Mouse (Mus musculus): ENCODE measurements around the gene Zfp786. TPM values are rescaled to one million over a fixed set of nuclear protein-coding genes. Genes with fewer than 3 reads are reported as not detected.
A peak's percentile ranks its signal among the peaks of the same experiment; 100 is the strongest.

Zfp786 gene
- total RNA-seq, 2 experiments from 2014 or later, result 0.42 to 1.2 TPM

DNA sequence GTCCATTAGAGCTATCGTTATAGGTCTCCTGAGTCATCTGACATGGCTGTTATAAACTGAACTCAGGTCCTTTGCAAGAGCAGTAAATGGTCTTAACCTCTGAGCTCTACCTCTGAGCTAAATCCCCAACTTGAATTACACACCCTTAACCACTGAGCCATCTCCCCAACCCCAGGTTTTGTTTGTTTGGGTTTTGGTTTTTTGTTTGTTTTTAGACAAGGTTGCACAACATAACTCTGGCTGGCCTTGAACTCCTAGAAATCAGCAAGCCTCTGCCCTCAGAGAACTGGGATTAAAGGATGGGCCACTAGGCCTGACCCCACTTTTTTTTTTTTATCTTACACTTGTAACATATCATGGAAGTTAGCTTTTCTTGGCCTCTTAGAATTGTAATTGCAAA is 14.5 kb downstream of the Zfp786 start:
- no peak for TF ChIP-seq CTCF (IDR thresholded peaks at IDR 0.05)
- no peak for DNase-seq
- H3K27ac ChIP-seq, result no peak overlapping the region
- intact Hi-C loops (cut with DNase I), result no loop called here
- H3K4me3 ChIP-seq, result no peak overlapping the region

DNA sequence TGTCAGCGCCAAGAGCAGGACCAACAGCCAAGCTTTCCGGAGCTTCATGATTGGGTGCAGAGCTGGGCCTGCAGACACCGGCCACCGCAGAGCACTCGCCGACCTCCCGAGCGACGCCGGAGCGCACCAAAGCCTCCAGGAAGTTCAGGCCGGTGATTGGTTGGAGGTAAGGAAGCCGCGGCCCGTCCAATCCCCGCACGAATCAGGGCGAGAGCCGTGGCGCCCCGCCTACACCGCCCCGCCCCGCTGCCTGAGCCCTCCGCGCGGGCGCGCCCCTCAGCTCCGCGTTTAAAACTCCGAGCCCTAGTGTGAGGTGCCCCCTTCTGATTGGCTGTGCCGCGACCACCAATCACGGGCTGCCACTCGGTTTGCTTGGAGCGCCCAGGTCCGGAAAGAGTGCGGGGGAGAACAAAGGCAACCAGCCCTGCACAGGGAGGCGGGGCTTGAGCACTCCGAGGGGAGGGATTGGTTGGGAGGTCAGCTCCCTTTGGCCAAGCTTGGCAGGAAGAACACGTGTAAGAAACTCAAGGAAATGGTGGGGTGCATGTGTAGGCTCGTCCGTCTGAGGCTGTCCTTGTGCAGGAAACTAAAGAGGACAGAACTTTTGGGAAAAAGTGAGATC is 17.3 kb downstream of the Zfp786 start, which contains the start of gene Pdia4:
Pdia4 (minus strand) TSS at position 174 of the 622 bp plus-strand sequence.
- TF ChIP-seq CTCF (IDR thresholded peaks at IDR 0.05), result no peak
- Histone ChIP-seq H3K27ac (peak within 1 kb of the TSS; percentile 87), H3K4me3 (peak within 1 kb of the TSS; percentile 73)
- DNase-seq, result peak; percentile 99
- intact Hi-C loops (cut with DNase I), result loop anchor here (2.0 kb wide), 1 partner anchor 17 kb away; the partner anchor contains the start of gene Zfp786

DNA sequence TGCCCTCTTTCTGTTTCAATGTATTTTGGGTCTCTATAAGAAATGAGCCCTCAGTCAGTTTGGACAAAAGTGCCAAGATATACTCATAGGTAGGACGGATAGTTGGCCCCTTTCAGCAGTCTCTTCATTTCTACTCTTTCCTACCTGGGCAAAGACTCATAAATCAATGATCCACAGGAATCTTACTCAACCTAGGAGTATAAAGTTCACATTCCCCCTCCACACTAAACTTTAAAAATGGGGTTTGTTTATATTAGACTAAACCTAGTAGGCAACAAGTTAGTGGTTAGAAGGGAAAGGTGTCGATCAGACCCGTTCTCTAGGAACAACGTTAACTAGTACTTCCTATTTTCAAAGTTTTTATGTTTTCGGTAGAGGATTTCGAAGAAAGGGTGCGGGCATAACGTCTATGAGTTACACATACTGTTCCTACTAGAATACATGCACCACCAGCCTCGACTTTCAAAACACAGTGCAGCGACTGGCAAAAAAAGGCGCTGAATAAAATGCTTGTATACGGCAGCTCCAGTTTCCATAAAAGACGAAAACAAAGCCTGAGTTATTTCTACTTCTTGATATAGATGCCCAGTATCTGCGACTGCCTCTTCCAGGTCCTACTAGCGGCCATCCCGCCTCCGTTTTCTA is 18.3 kb downstream of the Zfp786 start:
- peak overlapping the region; percentile 87 for H3K27ac ChIP-seq

DNA sequence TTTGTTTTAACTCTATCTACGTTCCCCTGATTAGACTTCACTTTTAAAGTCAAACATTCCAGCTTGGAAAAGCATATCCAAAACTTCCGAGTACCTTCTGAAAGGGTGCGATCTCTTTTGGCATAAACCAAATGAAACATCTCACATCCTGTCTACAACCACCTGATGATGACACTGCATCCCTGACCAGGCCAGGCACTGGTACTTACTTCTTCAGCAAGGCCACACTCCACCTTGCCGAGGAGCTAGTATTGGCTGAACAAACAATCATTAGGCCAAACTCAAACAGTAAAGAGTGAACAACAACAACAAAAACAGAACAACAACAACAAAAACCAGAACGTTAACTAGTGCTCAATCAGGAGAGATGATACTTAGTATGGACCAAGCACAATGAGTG is 19.3 kb downstream of the Zfp786 start:
- peak overlapping the region; percentile 73; the same call in 1 of the 2 replicates for H3K4me3 ChIP-seq
- DNase-seq, result no peak
- intact Hi-C loops (cut with DNase I), result no loop called here
- no peak overlapping the region for H3K27ac ChIP-seq
- TF ChIP-seq CTCF (IDR thresholded peaks at IDR 0.05), result no peak

More for the DNA sequence above, 18.3 kb downstream of the Zfp786 start:
- intact Hi-C loops (cut with DNase I), result loop anchor here (2.0 kb wide), 1 partner anchor 18 kb away; the partner anchor contains the start of gene Zfp786
- TF ChIP-seq CTCF (IDR thresholded peaks at IDR 0.05), result no peak
- no peak for DNase-seq
- peak overlapping the region; percentile 73 for H3K4me3 ChIP-seq

DNA sequence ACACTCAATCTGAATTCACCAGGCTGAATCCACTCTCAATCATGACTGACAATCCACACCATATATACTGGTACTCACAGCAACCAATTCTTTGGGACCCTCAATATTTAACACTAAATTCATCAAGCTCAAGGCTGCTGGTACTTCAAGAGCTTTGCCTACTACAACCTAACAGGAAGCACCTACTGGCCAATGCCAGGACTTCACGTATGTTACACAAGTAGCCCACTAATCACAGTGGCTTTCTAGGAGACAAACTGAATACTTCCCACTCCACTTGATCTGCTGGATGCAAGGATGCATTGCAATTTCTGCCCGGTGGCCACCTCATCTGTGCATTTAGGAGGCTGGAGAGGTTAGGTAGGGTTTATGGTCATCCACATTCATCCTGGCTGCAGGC is 20.5 kb downstream of the Zfp786 start:
- TF ChIP-seq CTCF (IDR thresholded peaks at IDR 0.05), result no peak
- DNase-seq, result no peak
- intact Hi-C loops (cut with DNase I), result no loop called here
- Histone ChIP-seq H3K27ac (no peak overlapping the region), H3K4me3 (no peak overlapping the region)

DNA sequence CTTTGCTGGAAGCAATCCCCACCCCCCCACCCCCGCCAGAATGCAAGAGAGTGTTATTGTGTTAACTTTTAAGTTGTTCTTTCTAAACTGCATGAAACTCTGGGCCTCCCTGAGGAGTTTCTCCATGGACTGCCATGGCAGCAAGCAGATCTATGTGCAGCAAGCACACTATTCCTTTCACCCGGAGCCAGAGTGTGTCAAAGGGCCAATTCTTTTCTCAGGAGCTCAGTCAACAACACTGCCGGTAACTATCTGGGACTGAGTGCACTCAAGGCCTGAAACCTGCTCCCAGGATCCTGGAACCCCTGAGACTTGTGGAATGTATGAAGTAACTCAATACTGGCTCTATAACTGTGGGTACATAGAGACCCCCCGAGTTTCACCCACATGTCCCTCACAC is 21.6 kb downstream of the Zfp786 start:
- Histone ChIP-seq H3K4me3 (no peak overlapping the region), H3K27ac (no peak overlapping the region)
- DNase-seq, result no peak
- intact Hi-C loops (cut with DNase I), result no loop called here
- TF ChIP-seq CTCF (IDR thresholded peaks at IDR 0.05), result no peak

DNA sequence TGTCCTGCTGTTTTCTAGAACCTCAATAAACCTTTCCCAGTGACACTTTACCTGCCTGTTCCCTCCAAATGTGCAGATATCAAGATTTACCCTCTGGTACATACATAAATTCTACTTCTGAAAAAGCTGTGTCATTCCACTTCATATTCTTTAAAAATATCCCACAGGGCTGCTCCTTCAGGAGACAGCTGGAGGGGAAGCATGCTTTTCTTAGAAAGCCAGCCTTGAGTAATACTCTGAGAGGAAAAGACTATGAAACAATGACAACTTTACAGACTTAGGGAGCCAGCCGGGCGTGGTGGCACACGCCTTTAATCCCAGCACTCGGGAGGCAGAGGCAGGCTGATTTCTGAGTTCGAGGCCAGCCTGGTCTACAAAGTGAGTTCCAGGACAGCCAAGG is 22.1 kb downstream of the Zfp786 start:
- Histone ChIP-seq H3K27ac (no peak overlapping the region), H3K4me3 (no peak overlapping the region)
- intact Hi-C loops (cut with DNase I), result no loop called here
- no peak for TF ChIP-seq CTCF (IDR thresholded peaks at IDR 0.05)
- no peak for DNase-seq

DNA sequence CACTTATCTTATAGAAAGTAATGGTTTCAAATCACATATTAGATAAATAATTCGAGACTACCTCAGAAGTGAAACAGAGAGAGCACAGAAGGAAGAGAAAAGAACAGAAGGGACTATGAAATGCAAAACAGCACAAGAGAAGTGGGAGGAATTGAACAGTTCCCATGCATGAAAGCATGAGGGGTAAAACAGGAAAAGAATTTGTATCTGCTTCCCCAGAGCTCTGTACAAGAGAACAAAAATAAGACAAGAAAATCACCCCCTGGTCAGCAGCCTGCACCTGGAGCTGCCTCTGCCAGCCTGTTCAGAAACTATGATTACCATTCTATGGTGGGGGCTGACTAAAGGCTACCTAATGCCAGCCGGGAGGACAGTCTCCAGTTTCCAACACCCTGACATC is 23.2 kb downstream of the Zfp786 start:
- TF ChIP-seq CTCF (IDR thresholded peaks at IDR 0.05), result no peak
- DNase-seq, result no peak
- Histone ChIP-seq H3K27ac (no peak overlapping the region), H3K4me3 (no peak overlapping the region)
- intact Hi-C loops (cut with DNase I), result no loop called here

DNA sequence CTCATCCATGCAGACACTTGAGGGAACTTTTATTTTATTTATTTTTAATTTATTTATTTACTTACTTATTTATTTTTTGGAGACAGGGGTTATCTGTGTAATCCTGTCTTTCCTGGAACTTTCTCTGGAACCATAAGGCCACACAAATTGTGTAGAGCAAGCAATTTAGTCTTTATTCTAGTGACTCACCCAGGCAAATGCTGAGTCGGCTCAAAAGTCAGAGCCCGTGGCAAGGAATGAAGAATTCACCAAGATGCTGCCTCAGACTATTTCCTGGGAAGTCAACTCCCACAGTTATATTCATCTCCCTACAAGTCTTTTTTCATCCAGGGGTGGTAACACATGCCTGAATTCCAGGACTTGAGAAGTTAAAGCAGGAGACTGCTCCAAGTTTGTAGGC is 25.1 kb downstream of the Zfp786 start:
- H3K27ac ChIP-seq, result no peak overlapping the region

DNA sequence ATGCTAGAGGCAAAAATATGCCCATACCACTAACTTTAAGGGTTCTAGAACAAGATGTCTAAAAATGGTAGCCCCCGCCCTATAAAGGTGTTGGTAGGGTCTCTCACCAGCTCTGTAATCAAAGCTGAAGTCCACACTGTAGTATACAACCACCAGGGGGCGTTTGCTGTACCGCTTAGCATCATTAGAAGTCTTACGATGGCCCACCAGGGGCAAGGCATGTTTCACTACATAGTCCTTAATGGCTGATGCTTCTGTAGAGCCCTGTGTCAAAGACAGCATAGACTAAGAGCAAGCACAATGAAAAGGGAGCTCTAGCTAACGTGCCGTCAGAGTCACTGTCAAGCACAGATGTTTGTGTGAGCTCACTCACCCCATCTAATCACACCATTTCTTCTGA is 31.6 kb downstream of the Zfp786 start:
- Histone ChIP-seq H3K4me3 (no peak overlapping the region), H3K27ac (no peak overlapping the region)
- intact Hi-C loops (cut with DNase I), result loop anchor here (1.0 kb wide), 1 partner anchor 31 kb away; the partner anchor contains the start of gene Zfp786
- peak; percentile 90 for TF ChIP-seq CTCF (IDR thresholded peaks at IDR 0.05)
- DNase-seq, result peak; percentile 52

More for the DNA sequence above, 25.1 kb downstream of the Zfp786 start:
- DNase-seq, result no peak
- no peak overlapping the region for H3K4me3 ChIP-seq
- intact Hi-C loops (cut with DNase I), result no loop called here
- no peak for TF ChIP-seq CTCF (IDR thresholded peaks at IDR 0.05)

DNA sequence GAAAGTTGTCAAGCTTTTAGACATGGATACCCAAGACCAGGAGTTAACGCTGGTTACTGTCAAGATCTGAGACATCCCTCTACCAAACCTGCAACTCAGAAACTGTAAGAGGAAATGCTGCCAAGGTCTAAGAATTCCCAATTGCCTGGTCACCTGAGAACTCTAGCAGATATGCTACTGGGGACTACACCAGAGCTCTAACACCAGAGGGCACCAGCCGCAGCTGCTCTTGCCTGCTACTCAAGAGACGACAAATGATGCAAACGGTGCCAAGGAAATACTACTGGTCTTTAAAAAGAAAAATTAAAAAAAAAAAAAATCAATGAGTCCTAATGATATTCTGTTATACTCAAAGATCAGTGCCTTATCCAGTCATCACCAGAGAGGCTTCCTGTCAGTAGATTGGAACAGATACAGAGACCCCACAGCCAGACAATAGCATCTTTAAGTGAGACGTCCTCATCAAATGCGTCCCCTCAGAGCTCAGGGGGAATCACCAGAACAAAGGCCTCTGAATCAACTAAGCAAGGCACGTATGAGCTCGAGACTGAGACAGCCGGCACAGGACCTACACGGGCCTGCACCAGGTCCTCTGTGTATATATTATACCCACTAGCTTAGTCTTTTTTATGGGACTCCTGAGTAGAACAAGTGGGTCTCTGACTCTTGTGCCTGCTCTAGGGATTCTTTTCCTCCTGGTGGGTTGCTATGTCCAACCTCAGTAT is 36.4 kb downstream of the Zfp786 start:
- no peak overlapping the region for H3K4me3 ChIP-seq
- no peak overlapping the region for H3K27ac ChIP-seq
- DNase-seq, result peak; percentile 46
- peak; percentile 53 for TF ChIP-seq CTCF (IDR thresholded peaks at IDR 0.05)
- intact Hi-C loops (cut with DNase I), result no loop called here

DNA sequence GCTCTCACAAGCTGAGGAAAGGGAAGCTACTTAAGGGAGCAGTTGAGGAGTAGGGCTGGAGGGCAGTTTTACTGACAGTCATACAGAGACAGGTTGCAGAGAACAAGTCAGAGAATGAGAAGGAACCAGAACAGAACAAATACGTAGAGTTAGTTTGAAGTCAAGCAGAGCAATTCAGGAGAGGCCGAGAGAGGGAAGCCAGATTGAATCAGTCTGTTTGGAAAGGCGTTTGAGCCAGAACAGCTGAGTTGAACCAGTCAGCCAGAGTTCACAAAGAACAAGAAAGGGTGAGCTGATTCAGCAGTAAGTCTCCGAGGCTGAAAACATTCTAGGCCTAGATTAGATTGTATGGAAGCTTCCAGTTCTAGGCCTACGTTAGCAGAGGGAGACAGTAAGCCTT is 37.4 kb downstream of the Zfp786 start:
- no peak overlapping the region for H3K4me3 ChIP-seq
- intact Hi-C loops (cut with DNase I), result no loop called here
- no peak for TF ChIP-seq CTCF (IDR thresholded peaks at IDR 0.05)
- DNase-seq, result no peak
- no peak overlapping the region for H3K27ac ChIP-seq

DNA sequence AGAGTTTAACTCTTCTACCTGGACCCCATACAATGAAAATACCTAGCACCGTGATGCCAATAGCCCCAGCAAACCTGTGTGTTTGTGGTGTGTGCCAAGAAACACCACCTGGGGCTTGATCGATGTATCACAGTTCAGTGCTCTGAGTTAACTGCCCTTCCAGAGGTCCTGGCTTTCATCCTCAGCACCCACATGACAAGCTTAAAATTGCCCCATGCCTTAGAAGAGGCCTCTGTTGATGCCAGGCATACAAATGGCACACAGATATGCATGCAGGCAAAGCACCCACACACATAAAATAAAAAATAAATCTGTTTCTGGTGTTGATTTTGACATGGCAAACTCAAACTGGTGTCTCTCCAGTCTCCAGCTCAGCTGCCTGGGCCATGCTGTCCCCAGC is 38.1 kb downstream of the Zfp786 start:
- no peak for DNase-seq
- no peak overlapping the region for H3K4me3 ChIP-seq
- H3K27ac ChIP-seq, result no peak overlapping the region
- no peak for TF ChIP-seq CTCF (IDR thresholded peaks at IDR 0.05)
- intact Hi-C loops (cut with DNase I), result no loop called here
